Mouse (Mus musculus) megakaryocyte, embryonic 14.5 days (primary cell): Measurements from ENCODE around the gene 1700001L19Rik.

ENCODE experiments used
- FLI1 ChIP-seq: IDR thresholded peaks from 2 replicates; pipeline ENCODE4 v1.6.1; 2012; ENCODE audit warnings: low read length, inconsistent platforms, mixed read lengths
- GATA1 ChIP-seq: IDR thresholded peaks from 3 replicates; pipeline ENCODE4 v1.6.1; 2012; ENCODE audit warnings: mixed read lengths, low read length, inconsistent platforms, borderline replicate concordance

DNA sequence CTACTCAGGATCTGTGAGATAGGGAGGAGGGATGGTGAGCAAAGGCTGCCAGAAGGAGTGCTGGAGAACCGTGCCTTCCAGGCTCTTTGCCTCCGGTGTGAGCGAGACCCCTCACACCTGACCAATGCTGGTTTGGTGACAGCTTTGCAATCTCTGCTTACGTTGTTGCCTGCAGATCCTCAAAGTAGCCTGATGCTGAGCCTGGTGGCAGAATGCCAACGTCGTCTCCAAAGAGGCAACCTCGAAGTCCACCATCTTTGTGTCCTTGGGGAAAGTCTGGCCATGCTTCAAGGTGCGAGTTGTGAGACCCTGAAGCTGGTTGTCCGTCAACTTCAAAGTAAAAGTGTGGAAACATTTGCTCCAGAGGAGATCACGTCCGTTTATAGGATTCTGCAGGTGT lies 13.3 kb upstream of the 1700001L19Rik start:
- no peak for TF ChIP-seq GATA1
- TF ChIP-seq FLI1: no peak
